ENCODE assay signal across 21 mouse cellular contexts in the genomic region with DNA sequence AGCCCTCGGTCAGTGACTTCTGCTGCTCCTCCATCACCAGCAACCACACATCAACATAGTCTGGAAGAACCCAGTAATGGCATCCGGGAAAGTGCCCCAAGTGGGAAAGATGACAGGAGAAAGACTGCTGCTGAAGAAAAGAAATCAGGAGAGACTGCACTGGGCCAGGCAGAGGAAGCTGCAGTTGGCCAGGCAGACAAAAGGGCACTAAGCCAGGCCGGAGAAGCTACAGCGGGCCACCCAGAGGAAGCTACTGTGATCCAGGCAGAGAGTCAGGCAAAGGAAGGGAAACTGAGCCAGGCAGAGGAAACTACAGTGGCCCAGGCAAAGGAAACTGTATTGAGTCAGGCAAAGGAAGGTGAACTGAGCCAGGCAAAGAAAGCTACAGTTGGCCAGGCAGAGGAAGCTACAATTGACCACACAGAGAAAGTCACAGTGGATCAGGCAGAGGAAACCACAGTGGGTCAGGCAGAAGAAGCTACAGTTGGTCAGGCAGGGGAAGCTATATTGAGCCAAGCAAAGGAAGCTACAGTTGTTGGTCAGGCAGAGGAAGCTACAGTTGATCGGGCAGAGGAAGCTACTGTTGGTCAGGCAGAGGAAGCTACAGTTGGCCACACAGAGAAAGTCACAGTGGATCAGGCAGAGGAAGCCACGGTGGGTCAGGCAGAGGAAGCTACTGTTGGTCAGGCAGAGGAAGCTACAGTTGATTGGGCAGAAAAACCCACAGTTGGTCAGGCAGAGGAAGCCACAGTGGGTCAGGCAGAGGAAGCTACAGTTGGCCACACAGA. TPM values are rescaled to one million over a fixed set of nuclear protein-coding genes. Genes with fewer than 3 reads are reported as not detected.
DNase-seq lines count a peak whose midpoint lies in the region; ATAC-seq lines count a peak whose summit lies in the region.
"Had no signal": no experiment of that assay in that cellular context is flagged by ENCODE, and none has a peak within 500 bp of the region (broad histone marks: within the 10 kb centered on the region; RNA-seq: fewer than 3 reads in every experiment).

No protein-coding gene starts in this region.

- peaks cover 3% of the 10 kb centered on the region; the same call in 1 of the 2 replicates for H3K27me3 ChIP-seq in forebrain, embryonic 13.5 days
- H3K27me3 ChIP-seq: heart, embryonic 12.5 days; neural tube, embryonic 12.5 days; Patski had no signal

- H3K36me3 ChIP-seq in forebrain, embryonic 13.5 days (ENCODE audit: poor library complexity, severe bottlenecking): peaks cover 17% of the 10 kb centered on the region

- intact Hi-C loops in gastrocnemius, postnatal 14 days (cut with DNase I; ENCODE audit: low total_unique reads): no loop called here

- no peaks in the 10 kb centered on the region for H3K9me3 ChIP-seq in forebrain, embryonic 13.5 days (replicated peaks)
- H3K9me3 ChIP-seq: heart, embryonic 12.5 days; neural tube, embryonic 12.5 days had no signal

- peak; percentile 57 for ATAC-seq in common myeloid progenitor, adult 5-6 weeks (replicated peaks; ENCODE audit: low read depth, poor library complexity, severe bottlenecking)
- peak; percentile 66 for ATAC-seq in megakaryocyte progenitor cell, adult 5-6 weeks (replicated peaks; ENCODE audit: poor library complexity)
- no peak for ATAC-seq in forebrain, embryonic 13.5 days
- ATAC-seq: activated CD4-positive, CD25-positive, alpha-beta regulatory T cell, adult 4 months; intestine, postnatal 0 days; Patski had no signal

- no peak overlapping the region for H3K9ac ChIP-seq in forebrain, embryonic 13.5 days
- H3K9ac ChIP-seq: heart, embryonic 12.5 days; hindbrain, embryonic 14.5 days; liver, embryonic 14.5 days; neural tube, embryonic 12.5 days had no signal

- no peak overlapping the region for H3K27ac ChIP-seq in forebrain, embryonic 13.5 days
- H3K27ac ChIP-seq: hindbrain, embryonic 14.5 days; liver, embryonic 14.5 days; neural tube, embryonic 12.5 days had no signal

- 90% methylated on average over 6 of the region's 6 CpGs for WGBS in forebrain, embryonic 13.5 days

- H3K4me1 ChIP-seq in forebrain, embryonic 13.5 days: peaks cover 12% of the 10 kb centered on the region; the same call in 1 of the 2 replicates

- H3K4me3 ChIP-seq in forebrain, embryonic 13.5 days: no peak overlapping the region
- H3K4me3 ChIP-seq: heart, embryonic 12.5 days; neural tube, embryonic 12.5 days had no signal

- H3K4me2 ChIP-seq in forebrain, embryonic 13.5 days: no peak overlapping the region
- H3K4me2 ChIP-seq: heart, embryonic 12.5 days; hindbrain, embryonic 14.5 days; neural tube, embryonic 12.5 days had no signal

- peak; percentile 19 for DNase-seq in gastrocnemius, postnatal 14 days
- no peak for DNase-seq in gastrocnemius, postnatal 25 days
- DNase-seq in 416B (ENCODE audit: low read depth): peak; percentile 72
- no peak for DNase-seq in right cerebral cortex, postnatal 10 days (ENCODE audit: low spot score in 2 of 2)
- no peak for DNase-seq in right cerebral cortex, postnatal 36 days (ENCODE audit: low spot score in 2 of 2)
- DNase-seq: adrenal gland, postnatal 25 days; cerebellum, adult 8-10 months; gastrocnemius, postnatal 36 days; left cerebral cortex, postnatal 4 days; lung, postnatal 36 days; right cerebral cortex, postnatal 25 days had no signal

RNA-seq across cellular contexts. Expression of a gene that starts 4.1 kb away (rescaled TPM):
- 1 to 10 TPM; 1.0 to 1.5 TPM for total RNA-seq in gastrocnemius, postnatal 14 days (2021)
- total RNA-seq in gastrocnemius, postnatal 25 days (2021): under 1 TPM; 0.46 to 0.78 TPM
- total RNA-seq in common myeloid progenitor, adult 5-6 weeks (2017): 0.87 and 1.4 TPM in 2 replicates
- 0.24 and 0.35 TPM in 2 replicates for total RNA-seq in megakaryocyte progenitor cell, adult 5-6 weeks (2015)
- 0.25 and 0.74 TPM in 2 replicates for total RNA-seq in megakaryocyte progenitor cell, adult 5-6 weeks (2017)
- 4.5 and 5.3 TPM in 2 replicates for polyA plus RNA-seq in forebrain, embryonic 13.5 days (2015; fragmentation: Nextera tagmentation; extraction: Ambion mirVana)

RNA-seq across cellular contexts. Expression of a gene that starts 40.6 kb away (rescaled TPM):
- total RNA-seq in gastrocnemius, postnatal 14 days (2021): 1 to 10 TPM; 7.8 to 8.7 TPM
- total RNA-seq in gastrocnemius, postnatal 25 days (2021): 1 to 10 TPM; 6.6 to 8.2 TPM
- total RNA-seq in common myeloid progenitor, adult 5-6 weeks (2017): 18.7 and 33.0 TPM in 2 replicates
- 31.1 and 39.7 TPM in 2 replicates for total RNA-seq in megakaryocyte progenitor cell, adult 5-6 weeks (2015)
- 15.2 and 17.0 TPM in 2 replicates for total RNA-seq in megakaryocyte progenitor cell, adult 5-6 weeks (2017)
- polyA plus RNA-seq in forebrain, embryonic 13.5 days (2015; fragmentation: Nextera tagmentation; extraction: Ambion mirVana): 18.4 and 18.5 TPM in 2 replicates

RNA-seq across cellular contexts. Expression of a gene that starts 41.3 kb away (rescaled TPM):
- 1 to 10 TPM; 4.3 to 4.4 TPM for total RNA-seq in gastrocnemius, postnatal 14 days (2021)
- 1 to 10 TPM; 3.1 to 3.9 TPM for total RNA-seq in gastrocnemius, postnatal 25 days (2021)
- 21.1 and 27.2 TPM in 2 replicates for total RNA-seq in common myeloid progenitor, adult 5-6 weeks (2017)
- total RNA-seq in megakaryocyte progenitor cell, adult 5-6 weeks (2015): 14.8 and 17.7 TPM in 2 replicates
- total RNA-seq in megakaryocyte progenitor cell, adult 5-6 weeks (2017): 12.7 and 18.0 TPM in 2 replicates
- polyA plus RNA-seq in forebrain, embryonic 13.5 days (2015; fragmentation: Nextera tagmentation; extraction: Ambion mirVana): 5.5 and 5.6 TPM in 2 replicates

Comparison
In these comparisons a context has a peak if more than half of its experiments do, and no peak if none do; other contexts are left out.
1. DNase-seq: peak in gastrocnemius, postnatal 14 days (single experiment) and 416B (single experiment); none in gastrocnemius, postnatal 25 days (single experiment), right cerebral cortex, postnatal 10 days (0 of 2) and right cerebral cortex, postnatal 36 days (0 of 2).